Mouse (Mus musculus) spleen, postnatal 36 days (tissue): Measurements from ENCODE around the gene Sec11a.
"Not testable (repeated sequence)": the region's sequence is repeated elsewhere in the genome, so short reads cannot be mapped to it uniquely, and the experiment has no call there.

Experiments used
- DNase-seq, 2 experiments: peaks; one replicate each; pipeline ENCODE4 v3.0.0; 2022; ENCODE audit warnings: low spot score in 2 of 2, mixed read lengths in 1 of 2

Gene Sec11a

GRCm38 (mm10) chr7:80956891-80957290 is 9.3 kb upstream of the Sec11a start:
- DNase-seq, result no peak

GRCm38 (mm10) chr7:80954251-80954650 is 6.7 kb upstream of the Sec11a start:
- no peak for DNase-seq

DNA sequence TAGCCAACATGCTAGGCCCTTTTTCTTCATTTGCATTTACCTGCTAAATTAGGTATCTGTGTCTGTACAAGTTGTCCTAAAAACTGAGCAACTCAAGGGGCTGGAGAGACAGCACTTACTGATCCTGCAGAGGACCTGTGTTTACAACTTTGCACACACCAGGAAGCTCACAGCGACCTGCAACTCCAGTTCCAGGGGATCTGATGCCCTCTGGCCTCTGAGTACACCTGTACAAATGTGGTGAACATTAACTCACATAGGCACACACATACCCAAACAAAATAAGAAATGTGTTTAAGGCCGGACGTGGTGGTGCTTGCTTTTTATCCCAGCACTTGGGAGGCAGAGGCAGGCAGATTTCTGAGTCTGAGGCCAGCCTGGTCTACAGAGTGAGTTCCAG is 4.6 kb upstream of the Sec11a start:
- no peak for DNase-seq

DNA sequence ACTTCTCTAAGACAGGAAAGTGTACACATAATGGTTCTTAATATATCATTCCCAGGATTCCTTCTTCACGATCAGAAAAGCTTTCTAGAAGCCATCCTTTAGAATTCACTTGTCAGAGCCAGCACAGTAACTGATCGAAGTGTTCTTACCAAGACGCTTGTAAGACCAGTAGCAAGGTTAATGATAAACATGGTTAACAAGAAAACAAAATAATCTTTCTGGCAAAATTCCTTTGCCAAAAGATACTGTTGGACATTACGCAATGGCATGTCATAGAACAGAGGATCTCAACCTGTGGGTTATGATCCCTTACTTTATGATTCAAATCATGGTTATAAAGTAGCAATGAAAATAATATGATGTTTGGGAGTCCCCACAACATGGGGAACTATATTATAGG is 3.9 kb upstream of the Sec11a start:
- no peak for DNase-seq

- no peak for DNase-seq
Measured at GRCm38 (mm10) chr7:80939808-80940207, 7.8 kb downstream of the Sec11a start.

DNA sequence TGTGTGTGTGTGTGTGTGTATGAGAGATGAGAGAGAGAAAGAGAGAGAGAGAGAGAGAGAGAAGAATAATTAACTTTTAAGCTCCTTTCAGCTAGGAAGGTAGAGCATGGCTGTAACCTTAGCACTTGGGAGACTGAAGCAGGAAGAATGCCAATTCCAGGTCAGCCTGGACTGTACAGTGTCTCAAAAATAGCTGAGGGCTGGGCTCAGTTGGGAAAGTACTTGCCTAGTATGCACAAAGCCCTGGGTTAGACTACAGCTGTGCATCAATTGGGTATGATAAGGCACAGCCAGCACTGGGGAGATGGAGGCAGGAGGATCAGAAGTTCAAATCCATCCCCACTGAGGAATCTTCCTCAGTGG is 10.3 kb downstream of the Sec11a start:
- DNase-seq, result not testable (repeated sequence)

GRCm38 (mm10) chr7:80936617-80937303 is 10.8 kb downstream of the Sec11a start:
- not testable (repeated sequence) for DNase-seq

GRCm38 (mm10) chr7:80935834-80936233 is 11.7 kb downstream of the Sec11a start:
- DNase-seq, result no peak

- no peak for DNase-seq
Measured at GRCm38 (mm10) chr7:80932777-80933176, 14.8 kb downstream of the Sec11a start.

GRCm38 (mm10) chr7:80931618-80932207 is 15.9 kb downstream of the Sec11a start:
- DNase-seq, result no peak

DNA sequence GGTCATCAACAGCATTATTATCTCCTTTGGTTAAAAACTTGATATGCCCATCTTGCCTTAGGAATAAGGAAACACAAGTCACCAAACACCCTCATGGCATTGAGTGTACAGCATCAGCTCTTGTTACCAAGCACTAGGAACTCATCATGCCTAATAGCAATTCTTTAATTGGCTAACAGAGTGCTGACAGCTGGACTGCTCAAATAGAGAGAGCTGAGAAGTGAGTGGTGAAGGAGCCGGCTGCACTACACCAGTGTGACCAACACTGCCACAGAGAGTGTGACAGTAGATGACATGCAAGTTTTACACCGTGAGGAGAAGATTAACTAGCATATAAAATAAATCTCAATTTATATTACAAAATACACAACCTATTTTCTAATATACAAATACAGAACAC is 24.4 kb downstream of the Sec11a start:
- no peak for DNase-seq

DNA sequence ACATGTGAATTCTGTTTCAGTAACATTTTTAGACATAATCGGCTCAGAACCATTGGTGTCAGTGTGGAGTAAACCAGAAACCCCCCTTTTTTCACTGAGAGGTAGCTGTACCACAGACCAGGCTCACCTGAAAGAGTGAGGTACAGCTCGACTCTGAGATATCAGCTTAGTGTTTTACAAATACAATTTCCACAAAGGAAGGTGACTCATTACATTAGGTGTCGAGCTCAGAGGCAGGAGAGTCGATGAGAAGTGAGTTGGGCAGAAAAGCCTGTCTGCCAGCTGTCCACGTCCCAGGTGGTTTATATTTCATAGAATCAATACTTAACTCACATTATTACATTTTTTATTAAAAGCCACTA is 28.0 kb downstream of the Sec11a start:
- no peak for DNase-seq

GRCm38 (mm10) chr7:80918982-80919646 is 28.5 kb downstream of the Sec11a start:
- peak; percentile 36 to 53 for DNase-seq

- no peak for DNase-seq
Measured at GRCm38 (mm10) chr7:80917916-80918465, 29.6 kb downstream of the Sec11a start.

- DNase-seq, result no peak
Measured at GRCm38 (mm10) chr7:80912496-80912895, 35.1 kb downstream of the Sec11a start.

DNA sequence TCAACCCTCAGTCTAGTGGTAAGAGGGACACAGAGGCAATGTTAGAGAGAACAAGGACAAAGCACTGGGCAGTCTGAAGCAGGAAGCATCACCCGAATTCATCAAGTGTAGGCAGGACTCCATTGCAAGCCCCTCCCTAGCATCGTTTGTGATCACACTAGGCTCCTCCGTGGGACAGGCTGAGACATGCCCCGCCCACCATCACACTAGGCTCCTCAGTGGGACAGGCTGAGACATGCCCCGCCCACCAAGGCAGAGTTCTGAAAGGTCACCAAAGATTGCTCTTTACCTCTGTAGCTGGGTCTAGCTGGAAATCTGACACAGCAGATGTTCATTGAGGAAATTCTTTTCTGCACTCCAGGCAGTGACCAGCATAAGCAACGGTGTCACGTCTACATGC is 36.5 kb downstream of the Sec11a start:
- DNase-seq, result no peak

DNA sequence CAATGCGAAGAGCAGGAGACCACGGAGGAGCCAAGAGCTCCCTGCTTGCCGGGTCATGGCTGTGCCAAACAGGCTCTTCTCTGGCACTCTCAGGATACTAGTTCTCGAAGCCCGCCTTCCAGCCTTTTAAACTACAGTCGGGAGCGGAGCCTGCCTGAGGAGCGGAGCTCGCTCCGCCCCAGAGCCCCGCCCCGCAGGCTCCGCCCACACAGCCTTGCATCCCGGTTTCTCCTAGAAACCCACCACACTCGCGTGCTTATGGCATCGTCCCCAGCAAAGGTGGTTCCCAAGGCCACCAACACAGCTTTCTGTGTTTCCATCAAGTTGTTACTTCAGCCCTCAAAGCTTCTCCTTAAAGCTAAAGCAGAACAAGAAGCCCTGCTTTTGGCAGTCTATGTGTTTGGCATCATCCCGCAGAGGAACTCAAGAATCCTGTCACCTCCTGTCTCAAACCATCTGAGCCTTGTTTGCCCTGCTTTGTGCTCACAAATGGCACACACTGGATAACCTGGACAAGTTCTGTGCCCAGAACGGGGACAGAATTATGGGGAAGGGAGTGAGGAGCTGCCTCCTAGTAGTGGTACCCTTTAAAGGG is 42.6 kb downstream of the Sec11a start, which contains the start of gene Nmb:
TSS of gene Nmb (minus strand) at position 156 of the 595 bp plus-strand sequence.
- peak; percentile 30 to 47 for DNase-seq

GRCm38 (mm10) chr7:80903625-80904422 is 43.8 kb downstream of the Sec11a start:
- no peak for DNase-seq

DNA sequence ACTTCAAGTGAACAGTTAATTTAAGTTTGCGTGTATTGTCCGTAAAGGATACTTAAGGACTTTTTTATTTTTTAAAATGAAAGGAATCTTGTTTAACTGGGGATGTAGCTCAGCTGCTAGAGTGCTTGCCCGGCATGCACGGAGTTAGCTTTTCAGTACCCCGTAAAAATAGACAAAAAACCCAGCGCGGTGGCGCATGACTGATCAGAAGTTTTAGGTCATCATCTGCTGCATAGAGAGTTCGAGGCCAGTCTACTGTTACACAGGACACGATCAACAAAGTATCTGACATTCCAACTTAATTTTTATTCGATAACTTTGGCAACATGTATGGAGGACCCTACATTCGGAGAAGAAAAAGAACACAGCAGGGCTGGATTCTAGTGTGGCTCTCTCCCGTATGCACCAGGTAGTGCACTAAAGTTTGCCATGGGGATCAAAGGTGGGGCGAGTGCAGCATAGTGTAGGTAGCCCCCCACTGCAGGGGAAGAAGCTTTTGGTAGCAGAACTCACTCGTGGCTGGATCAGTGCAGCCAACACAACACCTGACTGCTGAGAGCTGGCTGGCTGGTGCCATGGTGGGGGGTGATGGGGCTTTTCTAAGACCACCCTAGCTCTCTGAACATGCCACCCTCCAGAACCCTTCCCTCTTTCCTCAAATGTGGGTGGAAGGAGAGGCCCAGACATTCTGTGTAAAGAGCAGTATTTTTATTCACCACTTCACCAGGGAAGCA is 45.9 kb downstream of the Sec11a start:
- peak in 1 of 2 experiments; percentile 32 for DNase-seq

GRCm38 (mm10) chr7:80900944-80901501 is 46.6 kb downstream of the Sec11a start, which contains the start of gene Wdr73:
TSS of gene Wdr73 (minus strand) at chr7:80901269.
- DNase-seq, result peak; percentile 91 to 92
